Mouse (Mus musculus): ENCODE measurements around the gene Rheb.
"Not testable (repeated sequence)": the region's sequence is repeated elsewhere in the genome, so short reads cannot be mapped to it uniquely, and the experiment has no call there.

Rheb gene

DNA sequence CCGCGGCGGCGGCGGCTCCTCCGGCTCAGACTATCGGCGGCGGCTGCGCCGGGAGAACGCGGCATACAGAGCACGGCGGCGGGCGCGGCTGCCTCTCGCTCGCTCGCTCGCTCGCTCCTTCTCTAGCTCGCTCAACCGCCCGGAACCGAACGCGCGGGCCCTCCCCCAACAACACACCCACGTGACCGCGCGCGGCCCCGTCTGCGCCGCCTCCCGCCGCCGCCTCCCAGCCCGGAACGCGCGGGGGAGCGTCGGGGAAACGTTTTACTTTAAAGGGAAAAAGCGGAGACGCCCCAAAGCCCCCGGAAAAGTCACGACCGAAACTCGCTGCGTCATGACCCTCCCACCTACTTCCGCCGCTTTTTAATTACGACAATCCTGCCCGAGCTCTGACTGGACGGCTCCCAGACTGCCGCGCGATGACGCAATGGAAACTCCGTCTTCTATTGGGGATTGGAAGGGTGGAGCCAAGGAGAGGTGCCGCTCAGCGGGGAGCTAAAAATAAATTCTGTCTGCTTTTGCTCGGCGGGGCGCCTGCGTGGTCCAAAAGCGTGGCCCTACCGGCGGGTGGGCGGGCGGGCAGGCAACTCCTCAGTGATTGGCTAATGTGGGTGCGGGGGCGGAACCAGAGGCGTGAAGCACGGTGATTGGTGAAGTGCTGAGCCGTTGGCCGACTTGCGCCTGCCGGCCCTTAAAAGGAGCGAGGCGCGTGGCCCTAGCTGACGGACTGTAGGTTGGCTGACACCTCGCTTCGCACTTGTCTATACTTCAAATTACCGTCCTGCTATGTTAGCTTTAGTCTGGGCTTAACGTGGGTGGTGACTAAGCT, at the start of gene Rheb:
TSS of gene Rheb (minus strand) at position 351 of the 829 bp plus-strand sequence.
- DNase-seq (ENCODE audit: low read depth, low spot score): peak; percentile 97

- no peak for DNase-seq (ENCODE audit: low read depth, low spot score)
Observed at GRCm38 (mm10) chr5:24889860-24890259, 47.4 kb upstream of the Rheb start.

DNA sequence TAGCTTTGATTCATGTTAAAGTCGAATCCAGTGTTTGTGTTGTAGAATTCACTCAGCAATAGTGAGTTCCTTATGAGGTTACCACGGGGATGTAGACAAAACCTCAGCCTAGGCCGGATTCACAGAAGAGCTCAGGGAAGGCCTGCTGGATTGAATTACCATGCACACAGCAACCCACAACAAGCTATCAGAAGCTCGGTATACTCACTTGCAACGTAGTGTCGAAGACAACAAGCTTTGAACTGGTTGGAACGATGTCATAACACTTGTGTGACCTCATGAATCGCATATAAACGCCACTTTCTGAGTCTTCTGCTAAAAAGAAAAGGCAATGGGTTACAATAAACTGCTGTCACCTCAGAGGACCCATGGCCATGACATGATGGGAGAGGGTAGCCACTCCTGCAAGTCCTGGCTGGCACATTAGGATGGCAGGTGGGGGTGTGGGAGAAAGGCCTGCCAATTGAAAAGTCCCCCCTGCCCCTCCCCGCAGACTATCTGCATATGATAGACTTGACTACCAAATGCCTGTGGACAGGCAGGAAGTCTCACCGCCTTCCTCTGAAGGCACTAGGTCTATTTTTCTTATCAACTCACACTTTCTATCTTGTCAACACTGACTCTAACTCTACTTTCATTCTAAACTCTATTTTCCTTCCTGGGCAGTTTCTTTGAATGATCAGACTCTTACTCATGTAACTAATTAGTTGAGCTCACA, 46.6 kb upstream of the Rheb start:
- DNase-seq (ENCODE audit: low read depth, low spot score): no peak

DNA sequence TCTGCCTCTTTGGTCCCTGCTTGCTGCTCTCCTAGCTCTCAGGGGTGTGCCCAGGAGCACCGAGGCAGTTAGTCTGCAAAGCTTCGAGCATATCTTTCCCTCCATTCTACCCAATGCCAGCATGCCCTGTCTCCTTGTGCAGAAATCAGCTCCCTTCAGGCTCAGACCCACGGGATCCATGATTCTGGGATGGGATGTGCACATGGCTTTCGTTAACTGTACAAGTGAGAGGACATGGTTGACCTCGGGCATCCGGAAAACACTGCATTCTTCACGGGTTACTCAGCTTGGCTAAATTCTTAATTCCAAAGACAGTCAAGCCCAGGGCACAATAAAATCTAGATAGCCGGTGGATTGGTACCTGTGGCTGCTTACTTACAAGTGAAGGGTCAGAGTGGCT, 44.8 kb upstream of the Rheb start:
- no peak for DNase-seq (ENCODE audit: low read depth, low spot score)

DNA sequence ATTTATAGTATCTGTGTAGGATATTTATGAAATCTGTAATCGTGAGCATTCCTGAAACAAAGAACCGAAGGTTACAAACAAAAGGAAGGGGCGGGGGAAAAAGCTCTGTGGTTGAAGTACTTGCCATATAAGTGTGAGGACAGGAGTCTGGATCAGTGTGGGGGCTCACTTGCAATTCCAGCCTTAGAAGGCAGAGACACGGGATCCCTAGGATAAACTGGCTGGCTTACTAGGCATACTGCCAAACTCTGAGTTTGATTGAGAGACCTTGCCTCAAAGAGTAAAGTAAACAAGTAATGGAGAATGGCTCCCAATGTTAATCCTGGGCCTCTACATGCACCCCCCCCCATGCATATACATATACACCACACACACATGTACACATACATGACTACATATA, 36.3 kb upstream of the Rheb start:
- no peak for DNase-seq (ENCODE audit: low read depth, low spot score)

DNA sequence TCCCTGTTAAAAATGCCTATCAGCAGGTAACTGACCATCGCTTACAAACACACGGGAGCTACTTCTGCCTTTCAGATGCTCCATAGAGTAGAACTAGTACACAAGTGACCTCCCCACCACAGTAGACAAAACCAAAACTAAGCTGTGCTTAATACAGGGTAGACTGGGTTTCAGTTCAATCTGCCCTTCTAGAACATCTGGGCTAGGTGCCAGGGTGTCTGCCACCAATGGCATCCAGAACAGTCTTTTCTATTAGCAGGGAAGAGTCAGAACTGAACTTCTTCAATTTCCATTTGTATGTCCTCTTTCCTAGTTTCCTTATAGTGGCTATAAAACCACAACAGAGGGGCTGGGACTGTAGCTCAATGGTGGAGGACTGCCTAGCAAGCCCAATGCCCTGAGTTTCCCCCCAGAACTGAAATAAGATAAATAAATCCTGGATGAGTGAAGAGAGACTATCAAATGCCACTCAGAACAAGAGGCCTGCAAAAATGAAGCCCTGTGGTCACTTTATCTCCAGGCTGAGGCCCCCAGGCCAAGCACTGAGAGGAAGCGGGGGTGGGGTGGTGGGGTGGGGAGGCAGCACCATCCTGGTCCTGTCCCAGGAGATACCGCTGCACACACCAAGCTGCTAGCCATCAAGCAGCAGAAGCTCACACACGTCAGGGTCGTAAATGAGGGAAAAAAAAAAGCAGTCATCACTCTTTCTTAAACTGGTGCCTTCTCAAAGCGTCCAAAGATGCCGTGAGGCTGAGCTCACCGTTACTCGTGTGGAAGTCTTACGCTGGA, 35.6 kb upstream of the Rheb start:
- DNase-seq (ENCODE audit: low read depth, low spot score): no peak

- no peak for DNase-seq (ENCODE audit: low read depth, low spot score)
Observed at GRCm38 (mm10) chr5:24876653-24877052, 34.2 kb upstream of the Rheb start.

DNA sequence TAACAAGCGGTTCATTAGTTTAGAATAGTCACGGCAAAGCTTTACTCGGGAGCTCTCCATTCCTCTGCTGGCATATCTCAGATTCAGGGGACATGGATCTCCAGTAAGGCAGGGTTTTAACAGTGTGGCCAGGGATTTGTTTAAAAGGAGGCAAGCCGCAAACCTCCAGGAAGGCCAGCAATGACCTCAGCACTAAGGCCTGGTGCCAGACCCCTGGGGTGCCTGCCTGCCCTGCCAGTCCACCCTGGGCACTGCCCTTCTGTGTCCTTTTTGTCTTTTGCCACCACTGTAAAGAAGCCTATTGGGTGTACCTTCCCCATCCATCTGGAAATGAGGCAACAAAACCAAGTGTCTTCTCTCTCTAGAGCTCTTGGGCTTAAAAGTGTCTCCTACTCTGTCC, 31.7 kb upstream of the Rheb start:
- DNase-seq (ENCODE audit: low read depth, low spot score): no peak

DNA sequence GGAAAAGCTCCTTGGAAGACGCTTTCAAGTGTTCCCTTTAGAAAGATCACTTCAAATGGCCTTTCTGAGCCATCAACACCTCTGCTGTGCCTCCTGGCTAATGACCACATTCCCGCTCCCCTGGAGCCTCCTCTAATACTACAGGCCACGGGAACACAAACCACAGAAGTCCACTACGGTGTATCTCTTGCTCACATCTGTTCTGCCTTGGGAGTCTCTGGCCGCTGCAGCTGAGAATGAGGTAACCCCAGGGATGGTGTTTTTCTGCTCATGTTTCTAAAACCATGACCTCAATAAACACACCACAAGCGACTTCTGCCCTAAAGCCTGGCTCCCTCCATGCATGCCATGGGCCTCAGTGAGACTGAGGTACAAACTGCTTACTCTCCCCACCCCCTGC, 30.8 kb upstream of the Rheb start:
- no peak for DNase-seq (ENCODE audit: low read depth, low spot score)

- DNase-seq (ENCODE audit: low read depth, low spot score): no peak
Observed at GRCm38 (mm10) chr5:24871276-24871675, 28.9 kb upstream of the Rheb start.

DNA sequence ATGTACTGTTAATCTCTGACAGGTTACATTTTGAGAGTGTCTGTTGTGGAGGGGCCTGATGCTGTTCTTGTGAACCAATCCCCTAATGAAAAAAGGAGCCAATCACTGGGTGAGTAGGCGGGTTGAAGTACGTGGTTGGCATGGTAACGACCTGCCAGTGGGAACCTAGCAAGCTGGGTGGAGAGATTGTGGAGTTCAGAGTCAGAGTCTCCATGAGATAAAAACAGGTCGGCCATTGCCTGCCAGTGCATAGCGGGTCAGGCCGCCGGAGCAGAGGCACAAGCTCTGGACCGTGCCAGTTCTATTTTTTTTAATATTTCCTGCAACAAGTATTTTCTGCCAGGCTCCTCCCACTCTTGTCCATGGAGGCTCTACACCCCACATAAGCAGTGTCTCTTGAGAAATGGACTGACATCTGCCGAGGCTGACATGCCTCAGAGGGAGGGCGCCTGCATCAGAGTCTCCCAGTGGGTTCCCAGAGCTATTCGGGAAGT, 27.4 kb upstream of the Rheb start:
- DNase-seq (ENCODE audit: low read depth, low spot score): no peak

GRCm38 (mm10) chr5:24863804-24864203, 21.4 kb upstream of the Rheb start:
- DNase-seq (ENCODE audit: low read depth, low spot score): no peak

- DNase-seq (ENCODE audit: low read depth, low spot score): no peak
Observed at GRCm38 (mm10) chr5:24861449-24861930, 19.1 kb upstream of the Rheb start.

GRCm38 (mm10) chr5:24860635-24861448, 18.4 kb upstream of the Rheb start:
- no peak for DNase-seq (ENCODE audit: low read depth, low spot score)

- no peak for DNase-seq (ENCODE audit: low read depth, low spot score)
Observed at GRCm38 (mm10) chr5:24859771-24860540, 17.5 kb upstream of the Rheb start.

- DNase-seq (ENCODE audit: low read depth, low spot score): no peak
Observed at GRCm38 (mm10) chr5:24854827-24855600, 12.6 kb upstream of the Rheb start.

GRCm38 (mm10) chr5:24854256-24854655, 11.8 kb upstream of the Rheb start:
- DNase-seq (ENCODE audit: low read depth, low spot score): no peak

DNA sequence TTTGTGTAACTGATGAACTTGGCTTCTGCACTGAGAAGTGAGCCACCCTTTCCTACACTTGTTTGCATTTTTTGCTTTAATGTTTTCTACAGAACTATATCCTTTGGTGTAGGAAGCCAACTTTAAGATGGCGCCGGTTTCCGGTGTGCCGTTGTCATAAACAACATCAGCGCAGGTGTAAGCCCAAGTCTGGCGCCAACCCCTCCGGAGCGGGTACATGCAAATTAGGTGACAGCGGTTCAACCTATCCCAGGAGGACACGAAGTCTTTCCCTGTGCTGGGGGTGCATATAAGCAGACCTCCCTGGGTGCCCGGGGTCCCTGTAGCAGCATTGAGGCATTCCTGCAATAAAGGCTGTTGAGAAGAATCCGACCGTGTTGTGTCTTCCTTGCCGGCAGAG, 5.8 kb upstream of the Rheb start:
- DNase-seq (ENCODE audit: low read depth, low spot score): not testable (repeated sequence)

DNA sequence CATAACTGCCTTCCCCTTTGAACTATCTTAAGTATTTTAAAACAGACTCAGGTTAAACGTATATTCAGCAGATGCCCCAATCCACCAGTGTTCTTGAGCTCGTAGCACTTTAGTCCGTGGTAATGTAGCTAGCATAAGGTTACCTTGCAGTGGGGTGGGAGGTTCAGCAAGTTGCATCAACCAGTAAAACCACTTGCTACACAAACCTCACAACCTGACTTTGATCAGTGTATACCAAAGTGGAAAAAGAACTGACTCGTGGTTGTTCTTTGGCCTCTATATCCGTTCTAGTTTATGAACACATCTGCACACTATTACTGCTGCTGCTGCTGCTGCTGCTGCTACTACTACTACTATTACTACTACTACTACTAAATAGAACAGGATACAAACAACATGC, 1.4 kb upstream of the Rheb start:
- no peak for DNase-seq (ENCODE audit: low read depth, low spot score)

- DNase-seq (ENCODE audit: low read depth, low spot score): no peak
Observed at GRCm38 (mm10) chr5:24843103-24843475, 665 bp upstream of the Rheb start.
